Mouse (Mus musculus): ENCODE results near the gene Car7. TPM values are rescaled to one million over a fixed set of nuclear protein-coding genes. Genes with fewer than 3 reads are reported as not detected.
"Not testable (repeated sequence)": the region's sequence is repeated elsewhere in the genome, so short reads cannot be mapped to it uniquely, and the experiment has no call there.

The Car7 gene
- polyA plus RNA-seq, 1 experiment: not detected

- Histone ChIP-seq H3K36me3 (ENCODE audit: control insufficient read depth) (no peaks in the 10 kb centered on the region), H3K4me3 (replicated peaks) (no peak overlapping the region), H3K27me3 (ENCODE audit: control insufficient read depth) (no peaks in the 10 kb centered on the region), H3K9me3 (ENCODE audit: control insufficient read depth, low read length) (no peaks in the 10 kb centered on the region), H3K4me1 (ENCODE audit: control insufficient read depth) (0 out of 2 replicates have a peak, but pooled peaks cover 2% of the 10 kb centered on the region)
- TF ChIP-seq GATA1 (IDR thresholded peaks at IDR 0.05; ENCODE audit: low read length): no peak
- TF ChIP-seq TAL1 (IDR thresholded peaks at IDR 0.05; ENCODE audit: low read length): no peak
These were observed 26.2 kb downstream of the Car7 start for GRCm38 (mm10) chr8:104560731-104561130.

- Histone ChIP-seq H3K4me3 (replicated peaks) (no peak overlapping the region), H3K27me3 (ENCODE audit: control insufficient read depth) (no peaks in the 10 kb centered on the region), H3K4me1 (ENCODE audit: control insufficient read depth) (0 out of 2 replicates have a peak, but pooled peaks cover 2% of the 10 kb centered on the region), H3K36me3 (ENCODE audit: control insufficient read depth) (no peaks in the 10 kb centered on the region), H3K9me3 (ENCODE audit: control insufficient read depth, low read length) (no peaks in the 10 kb centered on the region)
- TF ChIP-seq GATA1 (IDR thresholded peaks at IDR 0.05; ENCODE audit: low read length): no peak
- TF ChIP-seq TAL1 (IDR thresholded peaks at IDR 0.05; ENCODE audit: low read length): no peak
These were observed 30.4 kb downstream of the Car7 start for GRCm38 (mm10) chr8:104564633-104565456.

- Histone ChIP-seq H3K4me1 (ENCODE audit: control insufficient read depth) (peaks cover 4% of the 10 kb centered on the region), H3K36me3 (ENCODE audit: control insufficient read depth) (no peaks in the 10 kb centered on the region), H3K27me3 (ENCODE audit: control insufficient read depth) (no peaks in the 10 kb centered on the region), H3K4me3 (replicated peaks) (no peak overlapping the region), H3K9me3 (ENCODE audit: control insufficient read depth, low read length) (no peaks in the 10 kb centered on the region)
- no peak for TF ChIP-seq GATA1 (IDR thresholded peaks at IDR 0.05; ENCODE audit: low read length)
- no peak for TF ChIP-seq TAL1 (IDR thresholded peaks at IDR 0.05; ENCODE audit: low read length)
These were observed 30.9 kb downstream of the Car7 start for GRCm38 (mm10) chr8:104565457-104565798.

- H3K36me3 ChIP-seq (ENCODE audit: control insufficient read depth): no peaks in the 10 kb centered on the region
- H3K9me3 ChIP-seq (ENCODE audit: control insufficient read depth, low read length): no peaks in the 10 kb centered on the region
- H3K27me3 ChIP-seq (ENCODE audit: control insufficient read depth): peaks cover 3% of the 10 kb centered on the region
- H3K4me3 ChIP-seq (replicated peaks): no peak overlapping the region
- peaks cover 12% of the 10 kb centered on the region for H3K4me1 ChIP-seq (ENCODE audit: control insufficient read depth)
- TF ChIP-seq TAL1 (IDR thresholded peaks at IDR 0.05; ENCODE audit: low read length): no peak
These were observed 35.1 kb downstream of the Car7 start for GRCm38 (mm10) chr8:104569559-104569958.

GRCm38 (mm10) chr8:104570436-104571343 is 36.2 kb downstream of the Car7 start:
- Histone ChIP-seq H3K4me3 (replicated peaks) (peak overlapping the region; percentile 59), H3K4me1 (ENCODE audit: control insufficient read depth) (peaks cover 10% of the 10 kb centered on the region), H3K36me3 (ENCODE audit: control insufficient read depth) (no peaks in the 10 kb centered on the region), H3K27me3 (ENCODE audit: control insufficient read depth) (peaks cover 3% of the 10 kb centered on the region), H3K9me3 (ENCODE audit: control insufficient read depth, low read length) (no peaks in the 10 kb centered on the region)
- no peak for TF ChIP-seq TAL1 (IDR thresholded peaks at IDR 0.05; ENCODE audit: low read length)
- TF ChIP-seq GATA1 (IDR thresholded peaks at IDR 0.05; ENCODE audit: low read length): no peak

- TF ChIP-seq TAL1 (IDR thresholded peaks at IDR 0.05; ENCODE audit: low read length) (no peak), GATA1 (IDR thresholded peaks at IDR 0.05; ENCODE audit: low read length) (no peak)
- peaks cover 3% of the 10 kb centered on the region for H3K27me3 ChIP-seq (ENCODE audit: control insufficient read depth)
- no peaks in the 10 kb centered on the region for H3K36me3 ChIP-seq (ENCODE audit: control insufficient read depth)
- H3K4me1 ChIP-seq (ENCODE audit: control insufficient read depth): no peaks in the 10 kb centered on the region
- no peak overlapping the region for H3K4me3 ChIP-seq (replicated peaks)
- H3K9me3 ChIP-seq (ENCODE audit: control insufficient read depth, low read length): no peaks in the 10 kb centered on the region
These were observed 42.3 kb downstream of the Car7 start for GRCm38 (mm10) chr8:104576820-104577219.

- H3K9me3 ChIP-seq (ENCODE audit: control insufficient read depth, low read length); H3K27me3 ChIP-seq (ENCODE audit: control insufficient read depth); H3K4me1 ChIP-seq (ENCODE audit: control insufficient read depth); H3K36me3 ChIP-seq (ENCODE audit: control insufficient read depth); H3K4me3 ChIP-seq (replicated peaks): not testable (repeated sequence)
These were observed 43.1 kb downstream of the Car7 start for GRCm38 (mm10) chr8:104577606-104578005.

GRCm38 (mm10) chr8:104584522-104584921 is 50.0 kb downstream of the Car7 start:
- Histone ChIP-seq H3K27me3 (ENCODE audit: control insufficient read depth) (no peaks in the 10 kb centered on the region), H3K9me3 (ENCODE audit: control insufficient read depth, low read length) (no peaks in the 10 kb centered on the region)
- TF ChIP-seq GATA1 (IDR thresholded peaks at IDR 0.05; ENCODE audit: low read length) (no peak), TAL1 (IDR thresholded peaks at IDR 0.05; ENCODE audit: low read length) (no peak)

GRCm38 (mm10) chr8:104590284-104590683 is 55.8 kb downstream of the Car7 start:
- Histone ChIP-seq H3K4me1 (ENCODE audit: control insufficient read depth) (peaks cover 25% of the 10 kb centered on the region), H3K4me3 (replicated peaks) (no peak overlapping the region), H3K9me3 (ENCODE audit: control insufficient read depth, low read length) (no peaks in the 10 kb centered on the region), H3K36me3 (ENCODE audit: control insufficient read depth) (peaks cover 18% of the 10 kb centered on the region), H3K27me3 (ENCODE audit: control insufficient read depth) (no peaks in the 10 kb centered on the region)
- TF ChIP-seq TAL1 (IDR thresholded peaks at IDR 0.05; ENCODE audit: low read length) (no peak), GATA1 (IDR thresholded peaks at IDR 0.05; ENCODE audit: low read length) (no peak)

More at GRCm38 (mm10) chr8:104584522-104584921, 50.0 kb downstream of the Car7 start:
- no peaks in the 10 kb centered on the region for H3K4me1 ChIP-seq (ENCODE audit: control insufficient read depth)
- H3K4me3 ChIP-seq (replicated peaks): no peak overlapping the region
- no peaks in the 10 kb centered on the region for H3K36me3 ChIP-seq (ENCODE audit: control insufficient read depth)
